Mouse (Mus musculus) forebrain, postnatal 0 days (tissue): ENCODE results near the gene Kdm4d. TPM values are rescaled to one million over a fixed set of nuclear protein-coding genes. Genes with fewer than 3 reads are reported as not detected.
A peak's percentile ranks its signal among the peaks of the same experiment; 100 is the strongest.

ENCODE experiments used
- ATAC-seq: fragments of 200-750 bp; cut with Nextera tagmentation; 2 replicates; pipeline ENCODE4 v1.8.0; 2017; ENCODE audit warnings: mild to moderate bottlenecking, moderate library complexity
- DNase-seq: peaks from one replicate; pipeline ENCODE4 v3.0.0-alpha.2; 2015
- H3K27ac ChIP-seq: fragments of 300-500 bp; sonication (generic); 2 replicates; pipeline ENCODE4 v1.5.1; 2014; ENCODE audit warnings: low read depth, mild to moderate bottlenecking, antibody characterized with exemption, low read length, moderate library complexity, mixed read lengths
- H3K27me3 ChIP-seq: fragments of 300-500 bp; sonication (generic); 2 replicates; pipeline ENCODE4 v1.6.1; 2014; ENCODE audit warnings: mild to moderate bottlenecking, low read length, mixed read lengths; ENCODE audit not compliant: insufficient read depth
- H3K36me3 ChIP-seq: fragments of 300-500 bp; sonication (generic); 2 replicates; pipeline ENCODE4 v1.6.1; 2014; ENCODE audit warnings: mild to moderate bottlenecking, moderate library complexity; ENCODE audit not compliant: insufficient read depth
- H3K4me1 ChIP-seq: fragments of 300-500 bp; sonication (generic); 2 replicates; pipeline ENCODE4 v1.6.1; 2014; ENCODE audit warnings: antibody characterized with exemption; ENCODE audit not compliant: insufficient read depth
- H3K4me2 ChIP-seq: fragments of 300-500 bp; sonication (generic); 2 replicates; pipeline ENCODE4 v1.6.1; 2014; ENCODE audit warnings: low read depth, mild to moderate bottlenecking, moderate library complexity
- H3K4me3 ChIP-seq: fragments of 300-500 bp; sonication (generic); 2 replicates; pipeline ENCODE4 v1.5.1; 2014; ENCODE audit warnings: low read depth, low read length, mixed read lengths
- H3K9ac ChIP-seq: fragments of 300-500 bp; sonication (generic); 2 replicates; pipeline ENCODE4 v1.6.1; 2014; ENCODE audit warnings: mild to moderate bottlenecking
- H3K9me3 ChIP-seq: fragments of 300-500 bp; sonication (generic); 2 replicates; pipeline ENCODE4 v1.6.1; 2016; ENCODE audit warnings: low read length
- CTCF ChIP-seq: sonication (generic); IDR thresholded peaks from 2 replicates; pipeline ENCODE4 v1.5.1; 2016; ENCODE audit warnings: antibody characterized with exemption, control low read depth, low read depth
- WGBS: fragments of 180-500 bp; shearing (Covaris S2); extraction: QIAGEN DNeasy Blood & Tissue Kit; methylation state at CpG from one replicate; pipeline ENCODE4 v1.1.7; 2014; 5-methylcytosine and 5-hydroxymethylcytosine counted together
- polyA plus RNA-seq: library from polyadenylated mRNA; unstranded; fragments of >200 nt; fragmentation: Nextera tagmentation; extraction: Ambion mirVana; gene quantifications from 2 replicates; pipeline ENCODE4 v1.2.1, GENCODE M21; 2015
- total RNA-seq: library from RNA; depleted of rRNA; stranded (reverse); fragments of >200 nt; gene quantifications from 2 replicates; pipeline ENCODE4 v1.2.3, GENCODE M21; 2014

The Kdm4d gene
- total and polyA plus RNA-seq, 2 experiments from 2014 or later: 1.2 to 2.4 TPM

DNA sequence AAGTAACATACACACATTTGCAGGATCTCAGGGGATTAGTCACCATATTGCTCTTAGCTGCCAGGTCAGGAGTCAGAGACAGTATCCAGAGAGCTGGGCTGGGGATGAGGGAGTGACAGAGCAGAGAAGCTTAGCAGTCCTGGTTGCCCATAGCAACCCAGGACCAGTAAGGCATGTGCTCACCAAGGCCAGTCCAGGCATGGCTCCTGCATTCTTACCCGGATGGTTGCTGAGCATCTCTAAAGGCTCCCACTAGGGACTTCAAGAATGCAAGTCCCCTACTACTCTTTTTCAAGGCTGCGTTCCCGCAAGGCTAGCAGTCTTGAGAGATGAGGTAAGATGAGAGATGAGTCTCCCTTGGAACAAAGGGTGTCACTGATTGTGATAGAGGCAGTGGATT, 32.0 kb upstream of the Kdm4d start:
- no peak overlapping the region for H3K9ac ChIP-seq
- DNase-seq: no peak
- no peaks in the 10 kb centered on the region for H3K4me1 ChIP-seq
- no peak for TF ChIP-seq CTCF
- no peaks in the 10 kb centered on the region for H3K27me3 ChIP-seq
- no peak overlapping the region for H3K4me2 ChIP-seq
- no peak overlapping the region for H3K4me3 ChIP-seq
- no peak overlapping the region for H3K27ac ChIP-seq
- WGBS: 23% methylated on average over 3 of the region's 3 CpGs
- ATAC-seq: peak; percentile 79
- H3K9me3 ChIP-seq: no peaks in the 10 kb centered on the region
- H3K36me3 ChIP-seq: no peaks in the 10 kb centered on the region

DNA sequence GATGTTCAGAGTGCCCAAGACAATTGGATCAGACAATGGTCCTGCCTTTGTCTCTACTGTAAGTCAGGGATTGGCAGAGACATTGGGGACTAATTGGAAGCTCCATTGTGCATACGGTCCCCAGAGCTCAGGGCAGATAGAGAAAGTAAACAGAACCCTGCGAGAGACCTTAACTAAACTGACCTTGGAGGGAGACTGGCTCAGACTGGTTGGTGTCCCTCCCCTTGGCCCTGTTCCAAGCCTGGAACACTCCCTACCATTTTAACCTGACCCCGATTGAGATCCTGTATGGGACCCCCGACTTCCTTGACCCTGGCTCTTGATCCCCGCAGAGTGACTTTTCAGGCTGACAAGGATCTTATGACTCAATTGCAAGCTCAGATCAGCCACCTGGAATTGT, 29.7 kb upstream of the Kdm4d start:
- no peak for DNase-seq
- 85% methylated on average over 5 of the region's 5 CpGs for WGBS

DNA sequence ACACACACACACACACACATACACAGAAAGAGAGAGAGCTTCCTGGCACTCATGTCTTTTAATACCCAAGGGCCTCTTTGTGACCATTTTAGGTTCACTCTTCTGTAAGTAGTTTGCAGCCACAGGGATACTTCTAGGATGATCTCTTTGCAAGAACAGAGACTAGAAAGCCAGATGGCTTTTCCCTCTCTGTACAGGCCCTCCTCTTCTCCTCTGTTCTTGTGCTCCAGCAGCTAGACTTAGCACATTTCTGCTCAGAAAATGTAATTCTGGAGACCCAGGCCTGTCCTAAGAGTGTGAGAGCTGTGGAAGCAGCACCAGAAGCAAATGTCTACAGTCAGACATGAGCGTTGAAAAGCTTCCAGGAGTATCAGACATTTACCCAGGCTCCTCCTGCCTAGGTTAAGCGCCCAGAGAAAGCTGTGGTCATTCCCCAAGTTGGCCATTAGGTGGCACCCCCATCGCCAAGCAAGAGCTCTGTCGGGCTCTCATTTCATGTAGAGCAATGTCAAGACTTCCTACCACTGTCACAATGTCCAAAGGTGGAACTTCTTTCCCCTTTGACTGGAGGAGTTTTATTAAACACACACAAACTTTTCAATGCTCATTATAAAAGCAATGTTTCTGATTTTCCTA, 23.2 kb upstream of the Kdm4d start:
- no peak overlapping the region for H3K4me3 ChIP-seq
- no peak overlapping the region for H3K4me2 ChIP-seq
- no peak overlapping the region for H3K9ac ChIP-seq
- peak; percentile 94 for ATAC-seq
- H3K4me1 ChIP-seq: no peaks in the 10 kb centered on the region
- 6% methylated on average over 4 of the region's 4 CpGs for WGBS
- DNase-seq: peak; percentile 80
- H3K36me3 ChIP-seq: no peaks in the 10 kb centered on the region
- no peaks in the 10 kb centered on the region for H3K9me3 ChIP-seq
- no peak overlapping the region for H3K27ac ChIP-seq
- peak; percentile 86 for TF ChIP-seq CTCF
- no peaks in the 10 kb centered on the region for H3K27me3 ChIP-seq

More for the DNA sequence above, 29.7 kb upstream of the Kdm4d start:
- no peaks in the 10 kb centered on the region for H3K4me1 ChIP-seq
- no peak for TF ChIP-seq CTCF
- no peak overlapping the region for H3K9ac ChIP-seq
- no peak overlapping the region for H3K27ac ChIP-seq
- H3K27me3 ChIP-seq: no peaks in the 10 kb centered on the region
- no peaks in the 10 kb centered on the region for H3K9me3 ChIP-seq
- no peak overlapping the region for H3K4me2 ChIP-seq
- ATAC-seq: no peak
- no peaks in the 10 kb centered on the region for H3K36me3 ChIP-seq
- no peak overlapping the region for H3K4me3 ChIP-seq

DNA sequence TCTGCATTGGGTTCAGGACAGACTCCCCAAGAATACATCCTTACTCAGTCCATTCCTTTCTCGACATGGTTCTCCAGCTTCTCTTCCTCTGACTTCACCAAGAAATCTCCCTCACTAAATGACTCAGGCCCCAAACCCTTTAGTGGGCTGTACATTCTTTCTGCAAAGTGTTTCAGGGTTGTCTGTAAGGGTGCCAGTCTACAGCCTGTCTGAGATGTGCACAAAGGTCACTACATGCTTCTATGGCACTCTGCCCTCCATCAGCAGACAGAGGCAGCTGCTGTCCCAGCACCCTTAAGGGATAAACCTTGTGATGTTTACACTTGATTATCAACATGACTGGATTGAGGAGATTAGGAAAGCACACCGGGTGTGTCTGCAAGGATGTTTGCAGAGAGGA, 21.4 kb upstream of the Kdm4d start:
- 63% methylated on average over 2 of the region's 2 CpGs for WGBS
- H3K27me3 ChIP-seq: no peaks in the 10 kb centered on the region
- H3K9me3 ChIP-seq: no peaks in the 10 kb centered on the region
- H3K36me3 ChIP-seq: no peaks in the 10 kb centered on the region
- no peak for DNase-seq
- H3K4me1 ChIP-seq: no peaks in the 10 kb centered on the region
- no peak overlapping the region for H3K4me3 ChIP-seq
- H3K4me2 ChIP-seq: no peak overlapping the region
- no peak for TF ChIP-seq CTCF
- no peak overlapping the region for H3K9ac ChIP-seq
- no peak for ATAC-seq
- no peak overlapping the region for H3K27ac ChIP-seq

DNA sequence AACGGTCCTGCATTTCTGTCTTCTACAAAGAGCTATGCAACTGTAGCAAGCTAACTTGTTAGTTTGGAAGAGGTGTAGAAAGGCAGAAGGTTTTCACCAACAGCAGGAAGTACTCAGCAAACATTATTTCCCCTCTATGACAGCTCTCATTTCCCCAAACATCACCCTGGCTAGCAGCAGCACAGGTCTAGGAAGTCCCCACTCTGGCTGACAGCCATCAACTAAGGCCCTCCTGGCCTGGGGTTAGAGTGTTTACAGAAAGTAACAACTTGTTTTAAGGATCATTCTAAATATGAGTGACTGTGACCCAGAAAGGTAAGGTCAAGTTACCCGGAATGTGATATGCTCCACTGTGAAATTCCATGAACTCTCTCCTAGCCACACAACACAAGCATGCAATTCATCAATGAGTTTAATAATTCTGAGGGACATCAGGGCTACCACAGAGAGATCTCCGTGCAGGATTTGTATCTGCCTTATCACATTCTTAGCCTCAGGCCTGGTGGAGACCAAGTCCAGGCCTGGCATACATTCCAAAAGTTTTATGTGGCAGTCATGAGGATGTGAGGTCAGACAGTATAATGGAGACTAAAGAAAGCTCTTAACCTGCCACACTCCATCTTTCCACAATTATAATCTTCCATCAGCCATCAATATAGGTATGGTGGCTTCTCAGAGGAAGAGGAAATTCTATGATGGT, 20.8 kb upstream of the Kdm4d start:
- ATAC-seq (no peak), DNase-seq (no peak)
- H3K27ac ChIP-seq: no peak overlapping the region
- H3K4me2 ChIP-seq: no peak overlapping the region
- H3K9ac ChIP-seq: no peak overlapping the region
- H3K4me3 ChIP-seq: no peak overlapping the region
- 80% methylated on average over 3 of the region's 3 CpGs for WGBS
- H3K4me1 ChIP-seq: no peaks in the 10 kb centered on the region
- no peaks in the 10 kb centered on the region for H3K9me3 ChIP-seq
- H3K27me3 ChIP-seq: no peaks in the 10 kb centered on the region
- no peaks in the 10 kb centered on the region for H3K36me3 ChIP-seq
- no peak for TF ChIP-seq CTCF

DNA sequence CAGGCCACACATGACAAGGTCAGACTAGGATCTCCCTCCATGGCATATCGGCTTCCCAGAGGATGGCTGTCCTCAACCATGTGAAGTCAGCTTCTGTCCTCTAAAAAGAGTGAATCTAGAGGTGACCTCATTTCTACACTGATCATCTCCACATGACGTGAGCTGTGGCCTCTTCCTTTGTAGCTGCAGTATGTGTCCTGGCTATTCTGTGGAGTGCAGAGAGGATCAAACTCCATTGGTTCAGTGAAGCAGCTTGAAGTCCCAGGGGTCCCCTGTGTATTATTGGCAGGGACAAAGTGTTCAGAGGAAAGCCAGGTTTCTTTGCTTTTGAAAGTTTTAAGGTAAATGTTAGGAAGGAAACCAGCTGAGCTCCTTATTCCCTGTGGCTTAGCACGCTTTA, 17.8 kb upstream of the Kdm4d start:
- no peak overlapping the region for H3K4me3 ChIP-seq
- DNase-seq: no peak
- no peaks in the 10 kb centered on the region for H3K4me1 ChIP-seq
- H3K27ac ChIP-seq: no peak overlapping the region
- H3K27me3 ChIP-seq: no peaks in the 10 kb centered on the region
- H3K36me3 ChIP-seq: no peaks in the 10 kb centered on the region
- ATAC-seq: peak; percentile 53; the same call in 1 of the 2 replicates
- WGBS: 77% methylated on average over 3 of the region's 3 CpGs
- no peaks in the 10 kb centered on the region for H3K9me3 ChIP-seq
- no peak overlapping the region for H3K9ac ChIP-seq
- no peak for TF ChIP-seq CTCF
- no peak overlapping the region for H3K4me2 ChIP-seq

DNA sequence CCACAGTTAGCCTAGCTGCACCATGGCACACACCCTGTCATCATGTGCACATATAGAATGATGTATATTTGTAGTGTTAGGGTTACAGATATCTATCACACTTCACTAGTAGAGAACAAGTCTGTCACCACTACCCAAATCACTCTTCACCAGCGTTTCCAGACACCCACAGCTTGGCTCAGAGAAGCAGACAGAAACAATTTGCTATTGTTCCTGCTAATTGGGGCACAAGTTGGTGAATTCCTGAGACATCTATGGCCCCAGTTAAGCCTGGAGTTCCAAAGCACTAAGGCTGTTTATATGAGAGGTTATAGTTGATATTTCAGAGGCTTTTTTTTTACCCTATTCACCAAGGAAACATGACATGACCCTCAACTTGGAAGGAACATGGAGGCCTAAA, 17.0 kb upstream of the Kdm4d start:
- ATAC-seq (no peak), DNase-seq (no peak)
- Histone ChIP-seq H3K9me3 (no peaks in the 10 kb centered on the region), H3K4me2 (no peak overlapping the region), H3K4me3 (no peak overlapping the region), H3K4me1 (no peaks in the 10 kb centered on the region), H3K9ac (no peak overlapping the region), H3K36me3 (no peaks in the 10 kb centered on the region), H3K27me3 (no peaks in the 10 kb centered on the region), H3K27ac (no peak overlapping the region)
- WGBS: 22% methylated on average over 1 of the region's 1 CpGs
- TF ChIP-seq CTCF: no peak
